Mouse (Mus musculus) embryonic facial prominence, embryonic 12.5 days (tissue): ENCODE results near the gene Rpp14. TPM values are rescaled to one million over a fixed set of nuclear protein-coding genes. Genes with fewer than 3 reads are reported as not detected.

Experiments
- ATAC-seq: fragments of 200-750 bp; cut with Nextera tagmentation; 2 replicates; pipeline ENCODE4 v1.8.0; 2017; ENCODE audit not compliant: insufficient number of reproducible peaks, insufficient read depth, low FRiP score, low TSS enrichment
- H3K27ac ChIP-seq: fragments of 300-500 bp; sonication (generic); 2 replicates; pipeline ENCODE4 v1.5.1; 2016; ENCODE audit warnings: mild to moderate bottlenecking
- H3K27me3 ChIP-seq: fragments of 300-500 bp; sonication (generic); 2 replicates; pipeline ENCODE4 v1.6.1; 2016; ENCODE audit warnings: mild to moderate bottlenecking, moderate library complexity
- H3K36me3 ChIP-seq: fragments of 300-500 bp; sonication (generic); 2 replicates; pipeline ENCODE4 v1.6.1; 2016; ENCODE audit warnings: mild to moderate bottlenecking
- H3K4me1 ChIP-seq: fragments of 300-500 bp; sonication (generic); 2 replicates; pipeline ENCODE4 v1.6.1; 2016
- H3K4me2 ChIP-seq: fragments of 300-500 bp; sonication (generic); replicated peaks from 2 replicates; pipeline ENCODE4 v1.6.1; 2016; ENCODE audit warnings: mild to moderate bottlenecking, moderate library complexity
- H3K4me3 ChIP-seq: fragments of 300-500 bp; sonication (generic); 2 replicates; pipeline ENCODE4 v1.5.1; 2016; ENCODE audit warnings: mild to moderate bottlenecking
- H3K9ac ChIP-seq: fragments of 300-500 bp; sonication (generic); 2 replicates; pipeline ENCODE4 v1.6.1; 2016; ENCODE audit warnings: mild to moderate bottlenecking, moderate library complexity
- H3K9me3 ChIP-seq: fragments of 300-500 bp; sonication (generic); 2 replicates; pipeline ENCODE4 v1.6.1; 2016; ENCODE audit warnings: mild to moderate bottlenecking, moderate library complexity
- WGBS: fragments of 180-500 bp; shearing (Covaris S2); methylation state at CpG from one replicate; pipeline ENCODE4 v1.1.7; 2016; 5-methylcytosine and 5-hydroxymethylcytosine counted together
- polyA plus RNA-seq: library from polyadenylated mRNA; unstranded; fragments of >200 nt; fragmentation: Nextera tagmentation; extraction: Ambion mirVana; gene quantifications from 2 replicates; pipeline ENCODE4 v1.2.1, GENCODE M21; 2016

The Rpp14 gene
- polyA plus RNA-seq, 1 experiment from 2014 or later = 56.4 TPM

DNA sequence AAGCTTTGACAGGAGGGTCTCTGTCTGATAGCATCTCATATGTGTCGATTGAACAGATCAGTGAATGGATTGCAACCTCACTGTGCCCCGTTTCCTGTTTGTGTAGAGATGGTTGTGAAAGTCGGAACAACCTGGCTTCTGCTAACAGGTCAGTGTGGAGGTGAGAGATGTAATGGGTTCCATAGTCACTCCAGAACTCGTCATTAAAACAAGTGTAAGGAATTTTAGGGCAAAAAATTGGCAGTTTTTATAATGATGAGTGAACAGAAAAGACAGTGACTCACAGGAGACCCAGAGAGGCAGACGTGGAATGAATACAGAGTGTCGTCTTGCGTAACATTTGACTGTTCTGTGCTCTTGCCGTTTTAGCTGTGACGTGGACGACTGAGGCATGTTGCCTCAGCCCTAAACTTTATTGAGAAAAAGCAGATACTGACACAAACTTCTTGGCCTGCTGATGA lies 19.4 kb downstream of the Rpp14 start:
- Histone ChIP-seq H3K27ac (no peak overlapping the region), H3K4me2 (peak overlapping the region; percentile 66), H3K4me1 (peaks cover 10% of the 10 kb centered on the region; the same call in 1 of the 2 replicates), H3K9me3 (no peaks in the 10 kb centered on the region), H3K36me3 (no peaks in the 10 kb centered on the region), H3K4me3 (no peak overlapping the region), H3K27me3 (no peaks in the 10 kb centered on the region), H3K9ac (no peak overlapping the region)
- 62% methylated on average over 10 of the region's 10 CpGs for WGBS
- no peak for ATAC-seq

DNA sequence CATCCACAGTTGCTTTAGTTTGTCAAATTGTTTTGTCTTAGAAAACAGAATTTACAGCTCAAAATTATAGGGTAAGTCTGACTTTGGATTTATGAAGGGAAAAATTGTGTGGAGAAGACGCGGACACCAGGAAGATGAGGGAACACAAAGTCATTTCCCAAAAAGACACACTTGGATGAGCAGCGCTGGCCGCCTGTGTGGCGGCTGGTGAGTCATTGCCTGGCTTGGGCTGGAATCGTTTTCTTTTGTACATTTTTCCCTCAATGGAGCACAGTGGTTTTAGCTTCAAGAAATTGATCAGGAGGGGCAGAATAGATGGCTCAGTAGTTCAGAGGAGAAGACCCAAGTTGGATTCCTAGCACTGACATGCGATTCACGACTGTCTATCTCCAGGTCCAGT lies 21.7 kb downstream of the Rpp14 start:
- Histone ChIP-seq H3K27me3 (no peaks in the 10 kb centered on the region), H3K4me2 (no peak overlapping the region)
- 93% methylated on average over 8 of the region's 8 CpGs for WGBS

DNA sequence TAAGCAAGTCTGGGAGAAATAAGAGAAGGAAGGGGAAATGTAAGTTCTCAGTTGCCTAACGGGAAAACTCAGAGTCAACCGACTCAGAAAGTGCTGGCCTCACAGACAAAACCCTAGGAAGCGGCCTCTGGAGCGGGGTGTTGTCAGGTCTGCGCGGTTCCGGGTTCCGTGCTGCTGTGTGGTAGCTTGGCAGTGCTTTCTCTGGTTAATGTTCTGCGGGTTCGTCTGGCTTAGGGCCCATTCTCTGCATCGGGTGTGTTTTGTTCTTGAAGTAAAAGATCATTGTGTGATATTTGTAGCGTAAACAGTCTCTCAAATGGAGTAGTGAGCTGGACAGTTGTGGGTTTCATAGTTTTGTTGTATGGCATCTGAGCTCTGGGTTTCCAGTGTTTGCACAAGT lies 22.5 kb downstream of the Rpp14 start:
- Histone ChIP-seq H3K9me3 (no peaks in the 10 kb centered on the region), H3K27ac (no peak overlapping the region), H3K27me3 (no peaks in the 10 kb centered on the region), H3K4me1 (peaks cover 10% of the 10 kb centered on the region; the same call in 1 of the 2 replicates), H3K4me3 (no peak overlapping the region), H3K36me3 (no peaks in the 10 kb centered on the region), H3K9ac (no peak overlapping the region), H3K4me2 (no peak overlapping the region)
- ATAC-seq = no peak
- 88% methylated on average over 12 of the region's 12 CpGs for WGBS

More for the DNA sequence above, 21.7 kb downstream of the Rpp14 start:
- no peak overlapping the region for H3K4me3 ChIP-seq
- H3K9ac ChIP-seq = no peak overlapping the region
- no peak overlapping the region for H3K27ac ChIP-seq
- H3K9me3 ChIP-seq = no peaks in the 10 kb centered on the region
- H3K4me1 ChIP-seq = peaks cover 10% of the 10 kb centered on the region; the same call in 1 of the 2 replicates
- no peak for ATAC-seq
- H3K36me3 ChIP-seq = no peaks in the 10 kb centered on the region

DNA sequence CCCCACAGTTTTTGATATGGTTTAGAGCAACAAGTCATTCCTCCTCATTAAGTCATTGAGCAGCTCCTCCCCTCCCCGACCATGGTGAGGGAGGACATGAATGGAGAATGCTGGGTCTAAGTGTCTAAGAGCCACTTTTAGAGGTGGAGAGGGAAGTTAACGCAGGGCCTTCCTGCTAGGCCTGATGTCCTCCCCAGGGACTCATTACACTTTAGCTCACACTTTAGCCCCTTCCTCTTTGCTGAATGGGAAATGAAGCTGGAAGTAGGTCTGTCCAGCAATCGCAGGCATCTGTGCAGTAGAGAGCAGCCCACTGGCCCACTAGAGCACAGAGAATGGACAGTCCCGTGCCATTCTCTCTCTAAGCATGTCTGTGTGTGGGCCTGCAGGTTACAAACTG lies 27.9 kb downstream of the Rpp14 start:
- no peaks in the 10 kb centered on the region for H3K27me3 ChIP-seq
- ATAC-seq = no peak
- H3K27ac ChIP-seq = no peak overlapping the region
- H3K4me2 ChIP-seq = no peak overlapping the region
- 77% methylated on average over 4 of the region's 4 CpGs for WGBS
- H3K4me1 ChIP-seq = no peaks in the 10 kb centered on the region
- no peaks in the 10 kb centered on the region for H3K36me3 ChIP-seq
- no peak overlapping the region for H3K4me3 ChIP-seq
- no peak overlapping the region for H3K9ac ChIP-seq
- H3K9me3 ChIP-seq = no peaks in the 10 kb centered on the region

DNA sequence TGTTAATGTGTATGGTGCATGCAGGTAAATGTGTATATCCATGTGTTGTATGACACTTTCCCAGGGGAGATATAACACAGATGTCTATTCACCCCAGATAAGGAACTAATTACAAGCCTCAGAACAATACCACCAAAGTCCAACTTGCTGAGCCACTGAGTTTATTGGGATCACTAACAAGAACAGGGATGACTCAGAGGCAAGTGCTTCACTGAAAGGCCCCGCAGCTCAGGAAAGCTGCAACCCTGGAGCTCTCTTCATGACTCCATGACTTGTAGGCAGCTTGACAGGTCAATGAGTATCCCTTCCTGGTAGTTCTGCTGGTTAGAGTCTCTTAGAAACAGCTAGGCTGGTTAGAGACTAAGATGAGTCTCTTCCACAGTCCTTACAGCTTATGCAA lies 28.8 kb downstream of the Rpp14 start:
- no peaks in the 10 kb centered on the region for H3K27me3 ChIP-seq
- WGBS = 84% methylated on average over 1 of the region's 1 CpGs
- no peaks in the 10 kb centered on the region for H3K4me1 ChIP-seq
- H3K4me3 ChIP-seq = no peak overlapping the region
- no peak overlapping the region for H3K4me2 ChIP-seq
- no peaks in the 10 kb centered on the region for H3K9me3 ChIP-seq
- H3K36me3 ChIP-seq = no peaks in the 10 kb centered on the region
- ATAC-seq = no peak
- H3K27ac ChIP-seq = no peak overlapping the region
- H3K9ac ChIP-seq = no peak overlapping the region

DNA sequence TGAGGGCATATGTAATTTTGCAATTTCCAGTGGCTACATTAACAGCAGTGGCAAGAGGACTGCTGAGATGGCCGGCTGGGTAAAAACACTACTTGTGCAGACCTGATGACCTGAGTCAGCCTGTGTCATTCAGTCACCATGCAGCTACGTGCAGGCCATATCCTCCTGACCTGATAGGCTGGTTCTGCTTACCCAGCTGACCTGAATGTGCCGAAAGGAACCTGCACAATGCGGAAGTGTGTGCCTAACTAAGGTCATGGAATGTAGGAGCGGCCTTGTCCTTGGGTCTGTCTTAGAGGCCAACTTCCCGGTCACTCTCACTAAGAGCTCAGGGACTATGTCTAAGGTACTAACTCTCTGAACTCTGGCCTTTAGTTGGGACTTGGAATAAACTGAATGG lies 31.4 kb downstream of the Rpp14 start:
- WGBS = 81% methylated on average over 6 of the region's 6 CpGs
- Histone ChIP-seq H3K27me3 (no peaks in the 10 kb centered on the region), H3K4me2 (no peak overlapping the region), H3K9ac (no peak overlapping the region), H3K4me1 (no peaks in the 10 kb centered on the region), H3K9me3 (no peaks in the 10 kb centered on the region), H3K36me3 (no peaks in the 10 kb centered on the region), H3K4me3 (no peak overlapping the region), H3K27ac (no peak overlapping the region)
- no peak for ATAC-seq

DNA sequence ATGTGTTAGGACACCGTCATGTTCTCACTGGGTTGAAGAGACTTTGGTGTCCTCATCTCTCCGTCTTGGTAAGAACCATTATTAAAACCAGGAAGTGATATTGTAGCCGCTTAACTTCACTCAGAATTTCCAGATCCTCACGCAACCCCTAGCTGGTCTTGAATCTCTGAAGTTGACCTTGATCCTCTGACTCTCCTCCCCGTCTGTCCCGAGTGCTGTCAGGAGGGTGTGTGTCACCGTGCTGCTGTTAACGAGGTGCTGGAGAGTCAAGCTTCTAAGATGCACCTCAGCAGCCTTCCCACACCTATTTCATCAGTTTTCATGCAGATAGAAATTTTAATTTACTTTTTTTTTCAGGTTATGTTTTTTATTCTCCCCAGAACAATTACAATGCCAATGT lies 31.9 kb downstream of the Rpp14 start:
- Histone ChIP-seq H3K36me3 (no peaks in the 10 kb centered on the region), H3K4me1 (no peaks in the 10 kb centered on the region), H3K27me3 (no peaks in the 10 kb centered on the region), H3K27ac (no peak overlapping the region), H3K9me3 (no peaks in the 10 kb centered on the region), H3K4me3 (no peak overlapping the region), H3K4me2 (no peak overlapping the region), H3K9ac (no peak overlapping the region)
- ATAC-seq = no peak
- WGBS = 82% methylated on average over 8 of the region's 8 CpGs

DNA sequence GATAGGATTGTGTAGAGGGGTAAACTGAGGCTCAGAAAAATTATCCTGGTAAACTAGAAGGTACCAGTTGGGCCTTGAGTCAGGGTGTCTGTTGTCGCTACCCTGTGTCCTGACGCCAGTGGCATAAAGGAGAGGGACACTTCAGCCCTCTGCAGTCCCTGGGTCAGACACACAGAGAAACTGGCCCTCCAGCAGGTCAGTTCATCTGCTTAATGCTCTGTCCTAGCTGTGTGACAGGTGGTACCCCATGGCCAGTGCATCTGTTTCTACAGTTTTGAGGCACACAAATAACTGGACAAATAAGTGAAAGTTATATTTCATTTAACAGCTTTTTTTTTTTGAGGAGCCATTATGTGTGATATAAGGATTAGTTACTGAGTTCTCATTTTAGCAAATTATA lies 33.4 kb downstream of the Rpp14 start:
- Histone ChIP-seq H3K36me3 (no peaks in the 10 kb centered on the region), H3K9me3 (no peaks in the 10 kb centered on the region), H3K4me1 (no peaks in the 10 kb centered on the region), H3K27me3 (no peaks in the 10 kb centered on the region), H3K27ac (no peak overlapping the region), H3K4me3 (no peak overlapping the region), H3K4me2 (no peak overlapping the region), H3K9ac (no peak overlapping the region)
- 92% methylated on average over 2 of the region's 2 CpGs for WGBS
- no peak for ATAC-seq

DNA sequence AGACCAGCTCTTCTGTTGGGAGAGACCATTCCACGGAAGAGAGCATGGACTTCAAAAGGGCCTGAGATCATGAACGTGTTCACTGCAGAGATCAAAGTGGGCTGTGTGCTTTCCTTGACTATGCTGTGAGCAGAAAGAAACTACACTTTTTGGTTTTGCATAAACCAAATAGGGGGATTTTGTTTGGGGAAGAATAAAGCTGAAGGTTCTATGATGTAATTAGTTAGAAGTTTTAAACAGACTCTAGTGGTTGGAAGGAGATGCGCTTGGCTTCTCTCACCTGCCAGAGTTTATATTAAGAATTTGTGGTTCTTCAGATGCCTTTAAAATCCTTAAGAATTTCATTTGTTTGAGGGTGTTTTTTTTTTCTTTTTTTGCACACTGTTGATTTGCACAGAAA lies 34.1 kb downstream of the Rpp14 start:
- no peak overlapping the region for H3K9ac ChIP-seq
- no peak for ATAC-seq
- H3K4me1 ChIP-seq = no peaks in the 10 kb centered on the region
- H3K4me2 ChIP-seq = no peak overlapping the region
- WGBS = 49% methylated on average over 3 of the region's 3 CpGs
- no peaks in the 10 kb centered on the region for H3K9me3 ChIP-seq
- H3K36me3 ChIP-seq = no peaks in the 10 kb centered on the region
- no peak overlapping the region for H3K4me3 ChIP-seq
- no peaks in the 10 kb centered on the region for H3K27me3 ChIP-seq
- no peak overlapping the region for H3K27ac ChIP-seq

DNA sequence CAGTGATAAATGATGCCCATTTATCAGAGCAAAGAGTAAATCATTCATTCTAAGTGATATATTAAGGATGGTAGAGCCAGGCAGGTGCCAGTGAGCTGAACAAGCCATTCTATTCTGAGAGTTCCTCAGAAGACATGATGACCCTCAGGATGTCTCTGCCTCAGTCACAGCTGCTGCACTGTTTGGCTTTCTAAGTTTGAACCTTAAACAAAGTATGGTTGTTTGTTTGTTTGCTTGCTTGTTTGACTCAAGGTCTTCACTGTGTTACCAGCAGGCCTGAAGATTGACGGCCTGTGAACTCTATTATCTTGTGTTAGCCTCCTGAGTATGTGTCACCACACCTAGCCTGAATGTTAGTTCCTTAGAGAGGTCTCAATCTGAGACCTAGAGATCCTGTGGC lies 34.6 kb downstream of the Rpp14 start:
- no peak overlapping the region for H3K4me3 ChIP-seq
- no peak overlapping the region for H3K27ac ChIP-seq
- ATAC-seq = no peak
- H3K9ac ChIP-seq = no peak overlapping the region
- WGBS = 73% methylated on average over 1 of the region's 1 CpGs
- no peaks in the 10 kb centered on the region for H3K9me3 ChIP-seq
- H3K4me2 ChIP-seq = no peak overlapping the region
- no peaks in the 10 kb centered on the region for H3K36me3 ChIP-seq
- no peaks in the 10 kb centered on the region for H3K4me1 ChIP-seq
- no peaks in the 10 kb centered on the region for H3K27me3 ChIP-seq

DNA sequence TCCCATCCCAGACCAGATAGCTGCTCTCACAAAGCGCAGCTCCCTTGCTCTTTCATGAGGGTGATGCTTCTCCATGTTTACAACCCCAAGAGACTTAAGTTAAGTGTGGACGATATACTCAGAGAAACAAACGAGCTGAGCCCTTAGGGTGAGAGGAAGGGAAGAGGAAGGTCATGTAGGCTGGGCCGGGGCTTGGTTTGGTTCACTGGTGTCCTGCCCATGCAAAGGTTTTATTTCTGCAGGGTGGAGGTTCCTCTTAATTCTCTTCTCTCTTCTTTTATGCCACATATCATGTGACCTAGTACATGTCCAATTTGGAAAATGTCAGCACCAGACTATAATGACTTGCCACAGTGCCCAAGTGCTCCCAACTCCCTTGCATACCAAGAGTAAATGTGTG lies 35.6 kb downstream of the Rpp14 start:
- Histone ChIP-seq H3K9ac (no peak overlapping the region), H3K4me2 (no peak overlapping the region), H3K9me3 (no peaks in the 10 kb centered on the region), H3K4me3 (no peak overlapping the region), H3K27ac (no peak overlapping the region), H3K36me3 (no peaks in the 10 kb centered on the region), H3K4me1 (no peaks in the 10 kb centered on the region), H3K27me3 (no peaks in the 10 kb centered on the region)
- ATAC-seq = no peak
- WGBS = 75% methylated on average over 4 of the region's 4 CpGs

DNA sequence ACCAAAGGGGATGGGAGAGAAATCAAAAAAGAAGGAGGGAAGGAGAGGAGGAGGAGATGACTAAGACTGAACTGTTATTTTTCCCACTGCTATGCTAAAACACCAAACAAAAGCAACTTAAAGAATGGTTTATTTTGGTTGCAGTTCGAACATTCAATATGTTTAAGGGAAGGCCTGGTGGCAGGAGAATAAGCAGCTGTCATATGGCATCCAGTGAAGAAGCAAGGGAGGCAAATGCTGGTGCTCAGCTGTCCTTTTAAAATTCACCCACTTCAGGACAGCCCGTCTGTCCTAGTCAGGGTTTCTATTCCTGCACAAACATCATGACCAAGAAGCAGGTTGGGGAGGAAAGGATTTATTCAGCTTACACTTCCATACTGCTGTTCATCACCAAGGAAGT lies 37.2 kb downstream of the Rpp14 start:
- no peak for ATAC-seq
- WGBS = 89% methylated on average over 2 of the region's 2 CpGs
- H3K9ac ChIP-seq = no peak overlapping the region
- H3K4me1 ChIP-seq = no peaks in the 10 kb centered on the region
- H3K27ac ChIP-seq = no peak overlapping the region
- H3K4me2 ChIP-seq = no peak overlapping the region
- no peaks in the 10 kb centered on the region for H3K36me3 ChIP-seq
- H3K27me3 ChIP-seq = no peaks in the 10 kb centered on the region
- no peak overlapping the region for H3K4me3 ChIP-seq
- H3K9me3 ChIP-seq = no peaks in the 10 kb centered on the region

DNA sequence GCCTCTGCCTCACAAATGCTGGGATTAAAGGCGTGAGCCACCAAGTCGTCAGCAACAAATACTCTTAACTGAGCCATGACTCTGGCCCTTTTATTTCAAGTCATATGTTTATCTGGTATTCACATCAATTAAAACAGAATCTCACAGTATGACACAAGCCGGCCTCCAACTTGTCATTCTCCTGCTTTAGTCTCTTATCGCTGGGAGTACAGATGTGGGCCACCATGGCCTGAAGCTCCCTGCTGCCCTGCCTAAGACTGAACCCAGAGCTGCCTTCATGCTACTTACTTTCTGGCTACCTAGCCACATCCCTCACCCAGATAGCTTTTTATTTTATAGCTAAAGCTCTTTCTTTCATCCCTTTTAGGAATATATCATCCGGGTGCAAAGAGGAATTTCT lies 39.3 kb downstream of the Rpp14 start:
- Histone ChIP-seq H3K36me3 (no peaks in the 10 kb centered on the region), H3K9ac (no peak overlapping the region), H3K4me1 (no peaks in the 10 kb centered on the region), H3K9me3 (no peaks in the 10 kb centered on the region), H3K4me3 (no peak overlapping the region), H3K4me2 (no peak overlapping the region), H3K27me3 (no peaks in the 10 kb centered on the region), H3K27ac (no peak overlapping the region)
- no peak for ATAC-seq
- 93% methylated on average over 5 of the region's 5 CpGs for WGBS
